Mouse (Mus musculus) left cerebral cortex, postnatal 36 days (tissue): Measurements from ENCODE around the gene Gpr35. TPM values are rescaled to one million over a fixed set of nuclear protein-coding genes. Genes with fewer than 3 reads are reported as not detected.
"Not testable (repeated sequence)": the region's sequence is repeated elsewhere in the genome, so short reads cannot be mapped to it uniquely, and the experiment has no call there.

ENCODE experiments used
- DNase-seq, 2 experiments: peaks; one replicate each; pipeline ENCODE4 v3.0.0; 2021 to 2022; ENCODE audit warnings: low spot score in 2 of 2, mixed read lengths in 1 of 2
- intact Hi-C: fragments of 180-260 bp; cut with DNase I; formaldehyde crosslinking; loops from one replicate; pipeline ENCODE4 v1.15.1; 2025
- total RNA-seq, 2 experiments: library from RNA; stranded (reverse); gene quantifications; 2 replicates each; pipeline ENCODE4 v1.2.3; 2021

Gene Gpr35
- total RNA-seq, 2 experiments from 2014 or later, result 0.77 TPM; not detected in 1

GRCm38 (mm10) chr1:92921496-92921895, 29.2 kb upstream of the Gpr35 start:
- no peak for DNase-seq
- intact Hi-C loops, result no loop called here

DNA sequence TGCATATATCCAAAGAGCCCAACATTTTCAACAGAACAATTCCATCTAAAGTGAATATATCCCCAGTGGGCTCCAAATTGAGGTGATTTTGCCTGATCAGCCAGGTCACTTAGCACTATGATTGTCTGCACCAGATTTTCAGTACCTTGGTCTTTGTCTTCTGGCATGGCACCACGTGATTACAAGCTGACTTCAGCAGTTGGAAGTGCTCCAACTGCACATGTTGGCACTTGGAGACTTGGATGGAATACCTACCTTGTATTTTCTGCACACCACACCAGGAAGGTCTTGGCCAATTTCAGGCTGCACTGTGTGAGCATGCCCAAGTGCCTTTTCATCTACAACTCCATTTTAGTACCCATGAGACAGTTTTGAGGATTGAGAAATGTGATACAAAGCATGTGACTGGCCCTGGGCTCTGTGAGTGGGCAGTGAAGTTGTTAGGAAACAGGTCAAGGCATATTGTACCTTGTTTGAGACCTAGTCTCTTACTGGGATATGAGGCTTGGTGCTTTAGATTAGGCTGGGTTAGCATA, 20.4 kb upstream of the Gpr35 start:
- intact Hi-C loops, result no loop called here
- no peak for DNase-seq

- intact Hi-C loops, result no loop called here
- DNase-seq, result no peak
Observed at GRCm38 (mm10) chr1:92933611-92934010, 17.1 kb upstream of the Gpr35 start.

DNA sequence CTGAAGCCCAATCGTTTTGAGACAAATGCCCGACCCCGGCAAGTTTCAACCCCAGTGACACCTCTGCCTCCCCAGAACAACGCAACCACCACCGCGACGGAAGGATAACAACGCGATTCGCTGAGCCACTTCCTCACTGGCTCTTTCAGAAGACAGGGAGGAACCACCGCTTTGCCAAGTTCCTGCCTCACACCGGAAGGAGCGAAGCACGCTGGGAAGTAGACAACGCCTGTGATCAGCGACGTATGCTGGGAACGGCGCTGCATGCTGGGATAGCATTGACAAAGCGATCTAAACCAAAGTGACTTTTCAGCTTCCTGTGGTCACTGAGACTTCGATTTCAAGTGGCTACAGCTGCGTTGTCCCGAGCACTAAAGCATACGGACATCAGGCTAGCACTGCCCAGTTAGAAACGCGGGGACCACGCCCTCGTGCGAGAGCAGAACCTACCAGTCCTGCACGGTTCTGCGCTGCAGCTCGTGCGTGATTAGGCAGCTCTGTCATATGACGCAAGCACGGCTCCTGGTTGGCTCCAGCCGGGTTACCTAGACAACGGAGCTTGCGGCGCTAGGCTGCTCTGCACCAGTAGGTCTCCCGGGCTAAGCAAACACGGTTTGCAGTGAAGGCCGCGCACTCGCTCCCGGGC, 16.4 kb upstream of the Gpr35 start, which contains the start of gene Capn10:
Gene Capn10, plus strand, starts transcription at position 195 of the 646 bp plus-strand sequence.
- peak; percentile 97 for DNase-seq
- intact Hi-C loops, result no loop called here

DNA sequence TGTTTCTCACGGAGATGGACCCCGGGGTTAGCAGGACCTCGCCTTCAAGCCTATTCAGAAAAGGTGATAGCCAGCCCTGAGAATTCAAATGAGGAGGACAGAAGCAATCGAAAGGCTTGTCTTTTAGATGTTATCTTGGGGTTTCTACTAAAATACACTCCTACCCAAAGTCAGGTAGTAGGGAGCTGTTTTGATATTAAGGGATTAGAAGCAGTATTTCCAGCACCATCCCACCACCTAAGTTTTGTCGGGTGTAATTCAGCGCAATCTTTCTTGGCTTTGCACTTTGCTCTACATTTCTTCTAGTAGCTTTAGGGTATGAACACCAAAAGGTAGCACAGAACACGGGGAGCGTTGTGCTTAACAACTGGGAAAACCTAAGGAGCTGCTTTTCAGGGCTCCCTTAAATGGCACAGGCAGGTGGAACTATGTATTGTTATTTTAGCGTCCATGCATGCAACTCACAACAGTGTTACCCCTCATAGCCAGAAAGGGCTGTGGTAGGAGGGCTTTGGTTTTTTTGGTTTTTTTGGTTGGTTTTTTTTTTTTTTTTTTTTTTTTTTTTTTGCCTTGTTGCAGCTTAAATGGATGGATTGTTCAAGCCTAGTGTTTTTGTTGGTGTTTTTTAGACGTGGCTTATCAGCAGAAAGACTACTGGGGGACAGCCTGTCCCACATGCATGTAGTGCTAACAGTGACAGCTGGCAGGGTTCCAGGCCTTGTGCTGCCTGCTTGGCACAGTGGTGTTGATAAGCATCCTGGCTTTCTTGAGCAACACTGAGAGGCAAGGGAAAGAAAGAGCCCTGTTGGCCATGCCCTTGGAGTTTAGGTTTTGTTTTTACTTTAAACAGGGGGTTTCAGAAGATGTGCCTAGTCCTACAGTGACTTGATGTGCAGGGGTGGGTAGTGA, 15.4 kb upstream of the Gpr35 start:
- no peak for DNase-seq
- intact Hi-C loops, result no loop called here

DNA sequence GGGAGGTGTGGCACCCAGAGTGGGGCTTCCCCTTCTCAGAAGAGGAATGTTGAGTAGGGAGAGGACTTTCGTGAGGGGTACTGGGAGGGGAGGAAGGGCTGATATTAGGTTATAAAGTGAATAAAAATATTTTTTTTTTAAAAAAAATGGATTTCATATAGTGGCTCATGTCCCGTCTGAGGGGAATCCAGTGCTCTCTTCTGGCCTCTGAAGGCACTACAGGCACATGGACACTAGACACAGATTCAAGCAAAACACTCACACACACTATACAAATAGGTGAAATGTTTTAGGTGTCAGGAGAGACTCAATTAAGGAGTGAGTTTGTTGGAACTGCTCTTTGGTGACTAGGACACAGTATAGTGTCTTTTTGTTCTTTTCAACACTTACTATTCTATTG, 14.7 kb upstream of the Gpr35 start:
- no peak for DNase-seq
- intact Hi-C loops, result no loop called here

GRCm38 (mm10) chr1:92936467-92936866, 14.2 kb upstream of the Gpr35 start:
- DNase-seq, result no peak
- intact Hi-C loops, result no loop called here

DNA sequence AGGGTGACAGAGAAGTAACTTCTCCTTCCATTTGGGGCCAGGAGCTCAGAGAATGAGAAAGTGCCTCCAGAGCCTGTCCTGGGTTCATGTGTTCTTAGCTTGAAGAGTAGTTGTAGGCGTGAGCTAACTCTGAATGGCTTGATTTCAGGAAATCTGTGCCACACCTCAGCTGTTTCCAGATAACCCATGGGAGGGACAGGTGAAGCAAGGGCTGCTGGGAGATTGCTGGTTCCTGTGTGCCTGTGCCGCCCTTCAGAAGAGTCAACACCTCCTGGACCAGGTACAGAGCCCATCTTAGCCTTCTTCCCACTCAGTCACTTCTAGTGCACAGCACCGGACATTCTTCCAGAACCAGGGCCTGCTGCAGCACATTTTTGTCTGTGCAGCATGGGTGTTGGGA, 12.9 kb upstream of the Gpr35 start:
- no peak for DNase-seq
- intact Hi-C loops, result no loop called here

GRCm38 (mm10) chr1:92939746-92940145, 10.9 kb upstream of the Gpr35 start:
- intact Hi-C loops, result no loop called here
- DNase-seq, result no peak

- DNase-seq, result no peak
- intact Hi-C loops, result no loop called here
Observed at GRCm38 (mm10) chr1:92943219-92943989, 7.3 kb upstream of the Gpr35 start.

DNA sequence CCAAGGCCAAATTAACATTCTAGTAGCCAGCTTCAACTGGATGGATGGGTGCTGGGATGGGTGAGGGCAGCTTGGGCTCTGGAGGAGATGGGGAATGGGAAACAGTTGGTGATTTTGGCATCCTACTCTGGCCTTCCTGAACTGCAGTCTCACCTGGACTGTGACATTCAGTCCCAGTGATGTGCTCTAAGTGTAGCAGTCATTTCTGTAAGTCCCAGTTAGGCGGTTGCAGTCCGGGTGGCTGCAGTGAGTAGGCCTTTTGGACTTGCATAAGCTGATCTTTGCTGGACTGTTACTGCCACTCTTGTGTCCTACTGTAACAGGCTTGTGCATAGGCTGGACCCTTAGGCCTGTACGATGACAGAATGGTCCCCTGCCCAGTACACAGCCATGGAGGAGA, 2.7 kb upstream of the Gpr35 start:
- DNase-seq, result no peak
- intact Hi-C loops, result no loop called here

DNA sequence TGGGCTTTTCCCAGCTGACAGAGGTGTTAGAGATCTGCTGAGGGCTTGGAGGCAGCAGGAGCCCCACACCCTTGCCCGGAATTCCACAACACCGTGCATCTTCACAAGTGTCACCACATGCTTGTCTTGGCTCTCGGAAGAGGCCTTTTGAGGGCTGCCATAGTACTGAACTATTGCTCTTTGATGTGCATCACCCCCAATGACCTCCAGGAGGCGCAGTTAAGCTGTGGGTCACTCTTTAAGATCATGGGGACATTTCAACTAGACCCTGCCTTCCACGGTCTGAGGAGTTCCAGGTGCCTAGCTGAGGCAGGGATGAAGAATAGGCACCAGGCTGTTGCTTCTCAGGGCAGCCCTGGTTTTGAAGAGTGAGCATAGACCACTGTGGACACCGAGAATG, 1.2 kb upstream of the Gpr35 start:
- DNase-seq, result no peak
- intact Hi-C loops, result no loop called here

DNA sequence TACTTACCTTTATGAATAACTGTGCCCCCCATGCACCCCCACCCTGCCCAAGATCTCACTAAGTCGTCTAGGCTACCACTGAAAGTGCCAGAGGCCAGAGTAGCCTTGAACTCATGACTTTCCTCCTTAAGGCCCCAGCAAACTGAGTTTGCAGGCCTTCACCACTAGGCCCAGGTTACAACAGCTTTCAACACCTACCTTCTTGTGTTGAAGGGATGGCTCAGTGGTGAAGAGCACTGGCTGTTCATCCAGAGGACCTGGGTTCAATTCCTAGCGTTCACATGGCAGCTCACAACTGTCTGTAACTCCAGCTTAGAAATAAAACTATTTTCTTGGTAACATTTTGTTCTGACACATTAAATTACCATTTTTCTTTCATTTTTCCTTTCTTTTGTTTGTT, 3.0 kb downstream of the Gpr35 start:
- intact Hi-C loops, result no loop called here
- DNase-seq, result no peak

DNA sequence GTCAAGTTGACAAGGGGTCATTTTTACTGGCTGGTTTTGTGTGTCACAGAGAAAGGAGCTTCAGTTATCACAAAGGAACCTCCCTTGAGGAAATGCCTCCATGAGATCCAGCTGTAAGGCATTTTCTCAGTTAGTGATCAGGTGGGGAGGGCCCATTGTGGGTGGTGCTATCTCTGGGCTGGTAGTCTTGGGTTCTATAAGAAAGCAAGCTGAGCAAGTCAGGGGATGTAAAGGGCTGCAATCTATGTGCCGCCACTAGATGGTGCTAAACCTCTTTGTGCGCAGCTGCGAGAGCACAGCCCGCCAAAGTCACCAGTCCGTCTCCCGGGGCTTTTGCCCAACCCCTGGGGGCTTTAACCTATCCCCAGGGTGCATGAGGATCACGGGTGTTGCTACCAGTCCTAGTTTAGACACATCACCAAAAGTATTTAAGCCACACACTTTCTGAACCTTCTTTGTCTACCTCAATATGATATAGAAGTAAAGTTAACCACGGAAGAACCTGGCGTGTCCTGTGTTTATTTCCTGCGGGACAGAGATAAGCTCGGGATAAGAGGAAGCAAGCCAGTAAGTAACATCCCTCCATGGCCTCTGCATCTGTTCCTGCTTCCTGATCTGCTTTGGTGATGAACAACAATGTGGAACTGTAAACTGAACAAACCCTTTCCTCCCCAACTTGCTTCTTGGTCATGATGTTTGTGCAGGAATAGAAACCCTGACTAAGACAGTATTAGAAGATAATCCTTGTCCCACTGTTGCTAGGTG, 6.1 kb downstream of the Gpr35 start:
- peak; percentile 62 to 72 for DNase-seq
- intact Hi-C loops, result loop anchor here (2.0 kb wide), 1 partner anchor 54 kb away; no protein-coding TSS in a partner anchor

- no peak for DNase-seq
- intact Hi-C loops, result no loop called here
Observed at GRCm38 (mm10) chr1:92958999-92959398, 8.3 kb downstream of the Gpr35 start.

DNA sequence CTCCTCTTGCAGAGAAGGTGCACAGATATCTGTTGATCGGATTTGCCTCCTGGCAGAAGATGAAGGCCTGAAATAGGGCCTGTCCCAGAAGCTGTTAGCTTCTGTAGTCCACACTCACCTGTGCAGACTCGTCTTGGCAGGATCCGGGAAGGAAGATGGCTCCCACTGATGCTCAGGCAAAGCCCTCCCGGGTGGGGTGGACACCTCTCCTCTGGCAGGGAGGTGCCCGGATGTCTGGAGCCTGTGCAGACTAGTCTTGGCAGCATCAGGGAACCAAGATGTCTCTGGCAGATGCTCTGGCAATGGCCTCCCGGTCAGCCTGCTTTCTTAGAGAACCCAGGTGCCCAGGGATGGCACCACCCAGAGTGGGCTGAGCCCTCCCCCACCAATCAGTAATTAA, 20.1 kb downstream of the Gpr35 start:
- intact Hi-C loops, DNase-seq: not testable (repeated sequence)

- DNase-seq, result no peak
- intact Hi-C loops, result no loop called here
Observed at GRCm38 (mm10) chr1:92971879-92972795, 21.5 kb downstream of the Gpr35 start.

DNA sequence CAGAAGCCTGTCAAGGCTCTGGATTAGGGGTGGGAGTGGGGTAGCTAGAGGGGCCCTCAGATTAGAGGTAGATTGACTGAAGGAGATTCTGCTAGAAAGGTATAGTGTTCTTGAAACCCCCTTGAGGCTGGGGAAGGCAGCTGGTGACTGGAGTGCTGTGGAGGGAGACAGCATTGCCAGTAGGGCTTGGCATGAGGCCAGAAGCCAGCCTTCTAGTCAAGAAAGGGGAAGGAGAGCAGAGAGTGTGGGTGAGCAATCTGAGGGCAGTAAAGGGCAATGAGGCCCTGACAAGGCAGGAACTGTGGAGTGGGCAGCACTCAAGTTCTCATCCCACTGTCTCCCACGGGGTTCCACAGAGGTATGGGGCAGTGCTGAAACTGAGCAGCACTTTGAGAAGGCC, 22.2 kb downstream of the Gpr35 start:
- intact Hi-C loops, result no loop called here
- DNase-seq, result no peak
